Mouse (Mus musculus) heart, adult 9 months (tissue): ENCODE data around the gene Zdhhc19.
"Not testable (repeated sequence)": the region's sequence is repeated elsewhere in the genome, so short reads cannot be mapped to it uniquely, and the experiment has no call there.

Experiments used
- DNase-seq, 2 experiments: peaks; one replicate each; pipeline ENCODE4 v3.0.0; 2022; ENCODE audit warnings: low spot score in 2 of 2

Gene Zdhhc19

GRCm38 (mm10) chr16:32487234-32488111 lies 8.6 kb upstream of the Zdhhc19 start, which contains the start of gene Slc51a:
Gene Slc51a (minus strand): TSS chr16:32487879.
- DNase-seq = no peak

GRCm38 (mm10) chr16:32488939-32489338 lies 7.1 kb upstream of the Zdhhc19 start:
- DNase-seq = no peak

DNA sequence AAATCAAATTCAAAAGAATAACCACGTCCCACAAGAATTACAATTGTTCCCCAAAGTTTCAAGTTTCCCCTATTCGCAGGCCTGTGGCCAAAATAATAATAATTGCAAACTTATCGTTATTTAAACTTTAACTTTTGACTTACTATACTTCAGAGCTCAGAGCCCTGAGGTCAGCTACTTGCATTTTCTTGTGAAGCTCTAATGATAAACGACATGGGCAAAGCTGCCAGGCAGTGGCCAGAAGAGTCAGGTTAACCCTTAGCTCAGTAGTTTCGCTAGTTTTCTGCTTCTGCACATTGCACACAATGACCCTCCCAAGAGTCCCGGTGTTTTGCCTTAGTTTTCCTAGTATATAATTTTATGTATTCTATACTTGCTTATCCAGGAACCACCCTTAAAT lies 1.7 kb upstream of the Zdhhc19 start:
- DNase-seq = not testable (repeated sequence)

DNA sequence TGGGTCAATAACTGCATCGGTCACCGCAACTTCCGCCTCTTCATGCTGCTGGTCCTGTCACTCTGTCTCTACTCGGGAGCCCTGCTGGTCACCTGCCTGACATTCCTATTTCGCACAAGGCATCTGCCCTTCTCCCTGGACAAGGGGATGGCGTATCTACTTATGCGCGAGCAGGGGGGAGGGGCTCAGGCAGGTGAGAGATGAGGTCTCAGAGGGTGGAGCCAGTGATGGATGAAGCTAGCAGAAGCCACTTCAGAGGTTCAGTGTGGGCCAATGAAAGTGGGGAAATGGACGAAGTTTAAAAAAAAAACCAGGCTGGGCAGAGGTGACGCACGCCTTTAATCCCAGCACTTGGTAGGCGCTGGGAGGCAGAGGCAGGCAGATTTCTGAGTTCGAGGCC lies 2.9 kb downstream of the Zdhhc19 start:
- no peak for DNase-seq

DNA sequence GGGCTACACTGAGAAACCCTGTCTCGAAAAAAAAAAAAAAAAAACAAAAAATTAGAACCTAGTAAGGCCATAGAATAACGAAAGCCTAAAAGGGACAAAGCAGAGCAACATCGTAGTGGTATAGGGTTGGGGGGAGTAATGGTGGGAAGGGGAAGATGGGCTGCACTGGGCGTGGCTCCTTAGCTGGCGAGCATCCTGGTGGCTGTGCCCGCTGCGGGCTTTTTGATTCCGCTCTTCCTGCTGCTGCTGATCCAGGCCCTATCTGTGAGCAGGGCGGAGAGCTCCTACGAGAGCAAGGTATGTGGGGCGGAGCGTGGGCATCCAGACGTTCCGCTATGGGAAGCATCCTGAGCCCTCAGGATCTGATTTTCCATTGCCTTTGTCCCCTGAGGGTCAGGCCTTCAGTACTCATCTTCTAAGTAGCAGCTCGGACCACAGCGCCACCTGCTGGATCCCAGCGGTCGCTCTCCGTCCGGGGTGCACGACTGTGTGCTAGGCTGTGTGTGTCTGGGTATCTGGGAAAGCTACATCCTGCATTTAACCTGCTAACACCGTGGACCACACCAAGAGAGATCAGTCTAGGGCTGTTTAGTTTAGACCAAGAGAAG lies 3.5 kb downstream of the Zdhhc19 start:
- peak; percentile 46 to 66 for DNase-seq

DNA sequence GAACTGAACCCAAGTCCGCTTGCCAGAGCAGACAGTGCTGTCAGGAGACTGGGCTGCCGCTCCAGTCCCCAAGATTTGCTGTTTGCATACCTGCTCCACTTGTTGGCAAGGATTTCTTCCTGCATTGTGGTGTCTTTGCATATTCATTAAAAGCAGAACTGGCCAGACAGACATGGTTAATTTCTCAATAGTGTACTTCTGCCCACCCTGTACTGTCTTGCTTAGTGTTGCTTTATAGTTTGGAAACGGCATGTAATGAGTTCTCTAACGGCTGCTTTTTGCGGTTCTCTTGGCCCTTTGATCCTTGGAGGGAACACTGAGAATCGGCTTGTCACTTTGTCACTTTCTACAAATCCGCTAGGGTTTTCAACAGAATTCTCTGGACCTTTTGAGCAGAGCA lies 5.4 kb downstream of the Zdhhc19 start:
- no peak for DNase-seq

GRCm38 (mm10) chr16:32502621-32503335 lies 6.7 kb downstream of the Zdhhc19 start:
- no peak for DNase-seq

- DNase-seq = no peak
These were observed 7.6 kb downstream of the Zdhhc19 start for GRCm38 (mm10) chr16:32503633-32504032.

DNA sequence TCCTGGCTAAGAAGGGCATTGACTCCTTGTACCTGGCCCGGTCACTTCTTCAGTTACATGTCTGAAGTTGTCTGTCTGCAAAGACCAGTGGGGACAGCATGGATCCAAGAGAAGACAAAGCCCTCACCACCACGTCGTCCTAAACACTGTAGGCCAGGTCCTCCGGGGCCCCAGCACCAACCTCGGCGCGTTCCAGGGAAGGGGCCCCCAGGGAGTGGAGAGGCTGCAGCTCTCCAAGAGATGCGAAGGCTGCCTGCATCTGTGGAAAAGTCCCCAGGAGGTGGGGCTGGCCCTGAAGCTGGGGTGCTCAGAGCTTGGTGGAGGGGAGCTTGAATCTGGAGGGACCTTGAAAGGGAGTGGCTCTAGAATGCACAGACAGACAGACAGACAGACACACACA lies 10.2 kb downstream of the Zdhhc19 start:
- no peak for DNase-seq

GRCm38 (mm10) chr16:32506868-32507267 lies 10.8 kb downstream of the Zdhhc19 start:
- DNase-seq = no peak

DNA sequence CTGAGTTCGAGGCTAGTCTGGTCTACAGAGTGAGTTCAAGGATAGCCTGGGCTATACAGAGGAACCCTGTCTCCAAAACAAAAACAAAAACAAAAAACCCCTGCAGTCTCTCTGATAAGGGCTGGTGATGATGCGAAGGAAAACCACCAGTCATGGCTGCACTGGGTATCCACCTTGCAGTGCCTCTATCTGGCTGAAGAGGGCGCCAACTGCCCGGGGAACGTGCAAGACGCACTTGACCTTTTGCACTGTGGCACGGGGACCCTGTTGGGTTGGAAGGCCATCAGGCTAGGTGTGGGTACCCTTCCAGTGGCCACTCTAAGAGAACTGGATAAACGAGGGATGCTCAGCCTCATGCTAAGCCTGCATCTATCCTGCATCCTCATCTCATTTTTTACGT lies 11.3 kb downstream of the Zdhhc19 start:
- DNase-seq = peak; percentile 15 to 21

- DNase-seq = no peak
These were observed 12.0 kb downstream of the Zdhhc19 start for GRCm38 (mm10) chr16:32508035-32508434.

DNA sequence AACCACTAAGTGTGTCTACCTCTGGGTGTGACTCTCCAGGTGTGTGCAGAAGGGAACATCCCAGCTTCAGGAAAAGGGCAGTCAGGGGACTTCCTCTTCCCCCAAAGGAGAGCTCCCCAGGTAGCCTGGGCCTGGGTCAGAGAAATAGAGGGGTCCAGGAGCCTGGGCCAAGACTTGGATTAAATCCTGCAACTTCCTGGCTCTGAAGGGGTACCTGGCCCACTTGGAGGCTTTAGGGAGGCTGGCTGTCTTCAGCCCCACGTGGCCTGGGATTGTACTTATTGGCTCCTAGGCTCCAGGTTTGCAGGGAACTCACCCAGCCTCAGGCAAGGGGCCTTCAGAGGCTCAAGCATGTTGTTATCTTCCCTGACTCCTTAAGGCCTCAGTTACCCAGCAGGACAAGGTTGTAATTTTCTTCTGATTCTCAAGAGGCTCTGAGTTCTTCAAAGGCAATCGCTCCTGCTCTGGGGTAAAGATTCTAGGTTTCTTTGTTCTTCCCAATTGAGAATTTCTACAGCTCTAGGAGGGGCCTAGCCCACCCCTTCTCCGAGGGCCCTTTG lies 12.5 kb downstream of the Zdhhc19 start:
- DNase-seq = no peak

- peak; percentile 19 to 43 for DNase-seq
These were observed 13.2 kb downstream of the Zdhhc19 start for GRCm38 (mm10) chr16:32509066-32509942.

GRCm38 (mm10) chr16:32510399-32511337 lies 14.6 kb downstream of the Zdhhc19 start:
- no peak for DNase-seq

- no peak for DNase-seq
These were observed 15.3 kb downstream of the Zdhhc19 start for GRCm38 (mm10) chr16:32511338-32511734.

DNA sequence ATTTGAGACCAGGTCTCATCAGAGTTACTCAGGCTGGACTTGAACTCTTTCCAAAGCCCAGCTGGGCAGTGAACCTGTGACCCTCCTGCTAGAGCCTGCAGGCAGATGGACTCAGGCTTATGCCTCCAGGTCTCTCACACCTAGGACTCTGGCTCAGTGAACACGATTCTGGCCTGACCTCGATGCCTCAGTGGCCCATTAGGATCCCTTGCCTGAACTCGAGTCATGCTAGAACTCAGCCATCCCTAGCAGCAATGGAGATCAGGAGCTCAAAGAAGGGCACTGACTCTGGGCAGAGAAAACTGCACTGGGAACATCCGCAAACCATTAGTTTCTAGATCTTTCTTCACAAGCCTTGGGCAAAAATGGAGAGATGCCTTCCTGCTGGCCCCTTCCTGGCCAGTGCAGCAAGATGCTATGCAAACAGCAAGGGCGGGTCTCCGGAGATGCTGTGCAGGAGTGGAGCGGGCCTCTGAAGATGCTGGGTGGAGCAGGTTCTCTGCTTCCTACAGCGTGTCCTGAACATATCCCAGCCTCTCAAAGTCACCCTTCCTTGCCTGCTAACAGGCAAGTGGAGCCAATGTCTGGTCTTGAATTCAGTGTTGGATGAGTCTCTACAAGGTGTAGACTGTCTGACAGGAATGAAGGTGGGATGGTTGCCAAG lies 15.9 kb downstream of the Zdhhc19 start:
- no peak for DNase-seq

GRCm38 (mm10) chr16:32512921-32513320 lies 16.9 kb downstream of the Zdhhc19 start:
- DNase-seq = no peak

GRCm38 (mm10) chr16:32513401-32513800 lies 17.3 kb downstream of the Zdhhc19 start:
- DNase-seq = no peak

- no peak for DNase-seq
These were observed 17.9 kb downstream of the Zdhhc19 start for GRCm38 (mm10) chr16:32513948-32514347.
